ENCODE assay signal across 24 mouse cellular contexts in genomic region chr11:33745821-33746329, GRCm38 (mm10).
"Had no signal": no experiment of that assay in that cellular context is flagged by ENCODE, and none has a peak within 500 bp of the region (broad histone marks: within the 10 kb centered on the region; RNA-seq: fewer than 3 reads in every experiment).

No protein-coding gene starts in this region.

- H3K27me3 ChIP-seq: limb, embryonic 13.5 days; liver, embryonic 12.5 days; liver, embryonic 15.5 days; midbrain, embryonic 12.5 days; midbrain, embryonic 15.5 days; neural tube, embryonic 12.5 days; neural tube, embryonic 15.5 days had no signal

- DNase-seq: kidney, adult 18-20 months; kidney, postnatal 25 days; layer of hippocampus, adult 9-11 months; liver; right cerebral cortex, adult 18-20 months; right cerebral cortex, postnatal 14 days; right cerebral cortex, postnatal 4 days; thymus, adult 2 months; thymus, postnatal 14 days; thymus, postnatal 4 days had no signal

- H3K4me3 ChIP-seq: layer of hippocampus, adult 2 months; limb, embryonic 10.5 days; limb, embryonic 13.5 days; liver, embryonic 12.5 days; liver, embryonic 15.5 days; midbrain, embryonic 12.5 days; midbrain, embryonic 15.5 days; neural tube, embryonic 12.5 days; neural tube, embryonic 15.5 days had no signal

- H3K4me2 ChIP-seq: limb, embryonic 13.5 days; liver, embryonic 12.5 days; liver, embryonic 15.5 days; midbrain, embryonic 12.5 days; midbrain, embryonic 15.5 days; neural tube, embryonic 12.5 days; neural tube, embryonic 15.5 days had no signal

- H3K9me3 ChIP-seq: limb, embryonic 10.5 days; limb, embryonic 13.5 days; liver, embryonic 12.5 days; liver, embryonic 15.5 days; midbrain, embryonic 12.5 days; midbrain, embryonic 15.5 days; neural tube, embryonic 12.5 days; neural tube, embryonic 15.5 days had no signal

- H3K4me1 ChIP-seq: limb, embryonic 13.5 days; liver, embryonic 12.5 days; liver, embryonic 15.5 days had no signal

- H3K27ac ChIP-seq: kidney, postnatal 0 days; layer of hippocampus, adult 2 months; limb, embryonic 10.5 days; limb, embryonic 13.5 days; liver, embryonic 12.5 days; liver, embryonic 15.5 days; macrophage; midbrain, embryonic 12.5 days; midbrain, embryonic 15.5 days; neural tube, embryonic 12.5 days; neural tube, embryonic 15.5 days; stomach, postnatal 0 days had no signal

- H3K36me3 ChIP-seq: limb, embryonic 10.5 days; limb, embryonic 13.5 days; liver, embryonic 12.5 days; liver, embryonic 15.5 days; midbrain, embryonic 12.5 days; midbrain, embryonic 15.5 days; neural tube, embryonic 12.5 days; neural tube, embryonic 15.5 days had no signal

- H3K9ac ChIP-seq: limb, embryonic 13.5 days; liver, embryonic 12.5 days; liver, embryonic 15.5 days; midbrain, embryonic 12.5 days; midbrain, embryonic 15.5 days; neural tube, embryonic 12.5 days; neural tube, embryonic 15.5 days had no signal

- ATAC-seq: inflammation-experienced regulatory T-cells, adult 6 months; intestine, embryonic 16.5 days; liver, embryonic 12.5 days; midbrain, embryonic 15.5 days had no signal
